ENCODE assay signal across 8 mouse cellular contexts in genomic region chr1:43635718-43636117, GRCm38 (mm10).
A peak's percentile ranks its signal among the peaks of the same experiment; 100 is the strongest.
DNase-seq lines count a peak whose midpoint lies in the region; ATAC-seq lines count a peak whose summit lies in the region.

No protein-coding gene starts in this region.

- H3K27me3 ChIP-seq in heart, embryonic 11.5 days (ENCODE audit: control insufficient read depth, insufficient read depth, low read length): no peaks in the 10 kb centered on the region
- no peaks in the 10 kb centered on the region for H3K27me3 ChIP-seq in midbrain, embryonic 15.5 days (replicated peaks)

- H3K36me3 ChIP-seq in heart, embryonic 11.5 days (ENCODE audit: control insufficient read depth, insufficient read depth, low read length): no peaks in the 10 kb centered on the region
- H3K36me3 ChIP-seq in midbrain, embryonic 15.5 days (replicated peaks): no peaks in the 10 kb centered on the region

- no peak overlapping the region for H3K4me2 ChIP-seq in heart, embryonic 11.5 days
- no peak overlapping the region for H3K4me2 ChIP-seq in midbrain, embryonic 15.5 days

- DNase-seq in heart, adult 8-10 months (ENCODE audit: low spot score): peak; percentile 24
- DNase-seq in urinary bladder, postnatal 36 days (ENCODE audit: low spot score in 2 of 2): peak; percentile 2 to 3
- DNase-seq in urinary bladder, postnatal 10 days (ENCODE audit: low spot score): no peak
- peak; percentile 51 for DNase-seq in cerebellum, adult 9-10 months
- DNase-seq in left cerebral cortex, adult 18-20 months (ENCODE audit: low spot score in 2 of 2): peak; percentile 7 to 16
- peak; percentile 79 for DNase-seq in thymus, postnatal 0 days (ENCODE audit: low spot score)

- no peaks in the 10 kb centered on the region for H3K9me3 ChIP-seq in heart, embryonic 11.5 days (replicated peaks; ENCODE audit: control insufficient read depth, low read length)
- H3K9me3 ChIP-seq in midbrain, embryonic 15.5 days: no peaks in the 10 kb centered on the region

- no peak overlapping the region for H3K4me3 ChIP-seq in heart, embryonic 11.5 days (ENCODE audit: low read depth, low read length)
- H3K4me3 ChIP-seq in midbrain, embryonic 15.5 days: no peak overlapping the region

- ATAC-seq in heart, embryonic 11.5 days (replicated peaks; ENCODE audit: insufficient number of reproducible peaks, low FRiP score, low TSS enrichment): no peak
- ATAC-seq in midbrain, embryonic 15.5 days (replicated peaks): no peak

- H3K27ac ChIP-seq in heart, embryonic 11.5 days (ENCODE audit: low read depth, low read length): no peak overlapping the region
- no peak overlapping the region for H3K27ac ChIP-seq in midbrain, embryonic 15.5 days

- no peak overlapping the region for H3K9ac ChIP-seq in heart, embryonic 11.5 days (ENCODE audit: low read depth, low read length)
- no peak overlapping the region for H3K9ac ChIP-seq in midbrain, embryonic 15.5 days

- no peaks in the 10 kb centered on the region for H3K4me1 ChIP-seq in heart, embryonic 11.5 days (ENCODE audit: control insufficient read depth, insufficient read depth, low read length)
- no peaks in the 10 kb centered on the region for H3K4me1 ChIP-seq in midbrain, embryonic 15.5 days

- 67% methylated on average over 3 of the region's 3 CpGs for WGBS in heart, embryonic 11.5 days (ENCODE audit: insufficient replicate concordance)
- 86% methylated on average over 3 of the region's 3 CpGs for WGBS in midbrain, embryonic 15.5 days
